Mouse (Mus musculus) heart, postnatal 25 days (tissue): ENCODE measurements around the gene Olfr30. TPM values are rescaled to one million over a fixed set of nuclear protein-coding genes. Genes with fewer than 3 reads are reported as not detected.
A peak's percentile ranks its signal among the peaks of the same experiment; 100 is the strongest.
"Not testable (repeated sequence)": the region's sequence is repeated elsewhere in the genome, so short reads cannot be mapped to it uniquely, and the experiment has no call there.

ENCODE experiments used
- DNase-seq: peaks from one replicate; pipeline ENCODE4 v3.0.0; 2022; ENCODE audit warnings: low spot score
- intact Hi-C: fragments of 180-260 bp; cut with DNase I; formaldehyde crosslinking; loops from one replicate; pipeline ENCODE4 v1.15.1; 2025
- total RNA-seq, 2 experiments: library from RNA; stranded (reverse); gene quantifications; 2 replicates each; pipeline ENCODE4 v1.2.3; 2021

Olfr30 gene
- not detected for total RNA-seq

- no peak for DNase-seq
- intact Hi-C loops = no loop called here
Measured at GRCm38 (mm10) chr11:58462170-58462569, at the start of gene Olfr30. TSS of gene Olfr30 (minus strand) at chr11:58462270.

DNA sequence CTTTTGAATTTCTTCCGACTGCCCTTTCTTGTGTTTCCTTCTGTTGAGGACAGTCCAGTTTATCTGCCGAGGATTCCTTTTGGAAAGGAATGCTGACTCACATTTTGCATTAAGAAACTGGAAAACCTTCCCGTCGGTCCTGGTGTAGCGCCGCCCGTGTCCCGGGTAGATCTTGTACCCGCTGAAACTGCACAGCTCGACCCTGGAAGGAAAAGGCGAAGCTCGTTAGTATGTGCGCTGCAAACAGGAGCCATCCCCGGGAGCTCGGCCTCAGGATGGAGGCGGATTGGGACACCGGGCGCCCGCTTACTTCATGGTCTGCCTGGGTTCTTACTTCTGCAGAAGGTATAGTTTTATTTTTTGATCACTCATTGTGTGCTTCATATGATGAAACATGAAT is 47.0 kb upstream of the Olfr30 start:
- DNase-seq, intact Hi-C loops: not testable (repeated sequence)

DNA sequence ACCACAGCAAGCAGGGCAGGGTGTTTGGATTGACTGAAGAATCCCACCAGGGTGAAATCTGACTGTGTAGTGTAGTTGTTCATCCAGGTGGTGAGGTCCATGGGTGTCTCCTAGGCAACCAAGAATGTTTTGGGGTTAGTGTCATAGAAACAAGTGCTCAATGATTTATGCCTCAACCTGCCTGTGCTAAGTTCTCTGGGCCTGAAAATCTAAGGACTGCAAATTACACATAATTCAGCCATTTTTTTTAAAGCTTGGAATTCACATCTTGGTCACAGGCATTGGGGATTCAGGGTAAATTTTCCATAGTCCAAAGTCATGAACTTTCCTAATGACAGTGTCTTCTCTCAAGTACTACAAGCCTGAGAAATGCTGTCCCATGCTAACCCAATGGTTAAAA is 40.4 kb upstream of the Olfr30 start, which contains the start of gene Olfr331:
Gene Olfr331, minus strand, starts transcription at position 101 of the 400 bp plus-strand sequence.
- DNase-seq = not testable (repeated sequence)
- intact Hi-C loops = loop anchor here (5.0 kb wide), 2 partner anchors 135 to 200 kb away; no protein-coding TSS in a partner anchor

DNA sequence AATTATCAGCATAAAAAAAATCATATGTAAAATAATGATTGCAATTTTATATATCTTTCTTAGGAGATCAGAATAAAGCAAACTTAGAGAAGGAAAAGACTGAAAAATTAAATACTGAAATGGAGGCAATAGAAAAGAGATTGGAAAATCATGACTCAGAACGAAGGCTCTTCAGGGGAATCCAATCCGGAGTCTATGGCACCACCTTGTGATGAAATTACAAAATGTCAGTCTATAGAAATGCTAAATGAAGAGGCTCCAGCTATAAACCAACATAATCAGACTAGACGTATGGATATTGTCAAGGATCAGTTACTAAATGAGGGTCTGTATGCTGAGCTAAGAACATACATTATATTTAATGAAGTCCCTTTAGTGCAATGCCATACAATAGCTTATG is 37.2 kb upstream of the Olfr30 start:
- no peak for DNase-seq
- intact Hi-C loops = no loop called here

DNA sequence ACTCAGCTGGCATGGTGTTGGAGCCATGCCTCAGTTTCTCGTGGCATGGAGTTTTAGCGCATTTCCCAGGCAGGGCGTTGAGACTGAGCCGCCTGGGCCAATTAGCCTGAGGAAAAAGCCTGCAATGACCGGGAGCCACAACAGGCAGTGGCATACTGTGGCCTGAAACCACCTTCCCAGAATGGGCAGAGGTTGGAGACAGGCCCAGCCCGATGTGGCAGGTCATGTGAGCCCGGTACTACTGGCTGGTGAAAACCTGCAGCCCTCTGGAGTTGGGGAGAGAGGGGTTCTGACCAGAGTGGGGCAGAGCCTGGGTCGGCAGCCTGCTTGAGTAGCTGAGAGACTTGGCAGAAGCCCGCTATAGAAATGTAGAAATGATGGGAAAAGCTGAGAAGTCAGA is 36.7 kb upstream of the Olfr30 start:
- intact Hi-C loops = no loop called here
- peak; percentile 7 for DNase-seq

DNA sequence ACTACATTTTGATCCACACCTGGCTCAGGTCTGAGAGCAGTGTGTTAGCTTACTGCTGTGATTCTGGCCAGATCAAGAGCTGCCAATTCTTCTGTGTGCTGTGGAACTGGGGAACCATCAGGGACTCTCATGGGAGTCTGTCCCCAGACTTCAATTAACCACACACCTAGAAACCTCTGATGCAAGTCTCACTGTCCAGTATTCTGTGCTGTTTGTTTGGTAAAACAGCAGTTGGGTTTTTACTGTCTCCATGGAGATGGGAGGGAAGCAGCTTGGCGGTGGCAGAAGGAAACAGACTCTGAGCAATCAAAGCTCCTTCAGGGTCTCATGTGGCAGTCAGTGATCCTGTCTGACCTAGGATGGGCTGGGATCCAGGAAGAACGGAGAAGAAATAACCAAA is 30.4 kb upstream of the Olfr30 start, which contains the start of gene Olfr332:
Gene Olfr332, minus strand, starts transcription at position 101 of the 400 bp plus-strand sequence.
- no peak for DNase-seq
- intact Hi-C loops = no loop called here

DNA sequence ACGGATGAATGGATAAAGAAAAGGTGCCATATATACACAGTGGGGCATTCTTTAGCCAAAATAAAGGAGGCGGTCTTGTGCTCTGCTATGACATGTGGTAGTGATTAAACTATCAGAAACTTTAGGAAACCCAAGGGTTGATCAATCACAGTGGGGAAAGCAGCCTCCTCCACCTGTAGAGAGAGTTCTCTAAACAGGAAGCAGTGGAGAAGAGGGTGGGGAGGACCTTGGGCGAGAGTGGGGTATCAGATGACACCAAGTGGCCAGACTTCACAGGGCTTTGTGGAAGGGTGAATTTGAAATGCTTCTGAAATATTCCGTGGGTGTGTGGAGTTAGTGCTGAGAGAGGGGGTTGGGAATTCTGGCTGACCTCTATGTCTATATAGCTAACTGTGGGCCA is 8.5 kb downstream of the Olfr30 start:
- intact Hi-C loops = no loop called here
- DNase-seq = no peak

GRCm38 (mm10) chr11:58452759-58453158 is 9.3 kb downstream of the Olfr30 start, which contains the start of gene Lypd9:
TSS of gene Lypd9 (minus strand) at chr11:58452923.
- DNase-seq = no peak
- intact Hi-C loops = no loop called here

GRCm38 (mm10) chr11:58437866-58438265 is 24.2 kb downstream of the Olfr30 start:
- intact Hi-C loops = no loop called here
- no peak for DNase-seq

- intact Hi-C loops = no loop called here
- no peak for DNase-seq
Measured at GRCm38 (mm10) chr11:58432259-58432658, 29.8 kb downstream of the Olfr30 start, which contains the start of gene Gm12253. TSS of gene Gm12253 (plus strand) at chr11:58432559.

DNA sequence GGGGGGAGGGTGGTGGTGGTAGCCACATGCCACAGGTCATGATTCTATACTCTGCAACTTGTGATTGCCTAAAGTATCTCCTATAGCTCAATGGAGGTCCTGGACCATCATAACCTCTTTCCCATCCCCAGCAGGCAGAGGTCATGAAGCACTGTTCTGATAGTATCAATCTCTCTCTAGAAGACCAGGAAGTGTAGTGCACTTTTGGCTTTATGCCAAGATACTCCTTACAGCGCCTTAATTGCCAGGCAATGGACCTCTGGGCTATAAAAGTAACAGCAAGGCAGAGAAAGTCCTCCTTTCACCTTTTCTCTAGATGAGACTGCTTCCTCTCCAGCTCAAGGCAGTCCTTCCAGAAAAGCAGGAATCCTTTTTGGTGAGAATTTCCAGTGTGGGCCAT is 41.3 kb downstream of the Olfr30 start, which contains the start of gene 1810065E05Rik:
Gene 1810065E05Rik, plus strand, starts transcription at position 297 of the 400 bp plus-strand sequence.
- intact Hi-C loops = no loop called here
- DNase-seq = no peak

DNA sequence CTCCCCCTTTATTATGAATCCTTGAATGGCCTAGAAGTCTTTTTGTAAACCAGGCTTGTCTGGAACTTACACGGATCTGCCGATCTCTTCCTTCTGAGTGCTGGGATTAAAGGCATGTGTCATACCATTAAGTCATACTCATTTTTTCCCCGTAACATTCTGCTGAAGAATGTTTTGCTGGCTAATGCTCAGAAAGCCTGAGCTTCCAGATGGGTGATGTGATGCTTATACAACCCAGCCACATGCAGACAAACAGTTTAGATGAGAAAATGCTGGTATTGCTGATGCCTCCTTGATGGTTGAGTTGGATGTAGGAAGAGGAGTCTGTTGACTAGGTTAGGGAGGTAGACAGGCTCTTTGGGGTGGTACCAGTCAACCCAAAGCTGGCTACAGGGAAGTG is 43.7 kb downstream of the Olfr30 start:
- intact Hi-C loops = no loop called here
- no peak for DNase-seq

DNA sequence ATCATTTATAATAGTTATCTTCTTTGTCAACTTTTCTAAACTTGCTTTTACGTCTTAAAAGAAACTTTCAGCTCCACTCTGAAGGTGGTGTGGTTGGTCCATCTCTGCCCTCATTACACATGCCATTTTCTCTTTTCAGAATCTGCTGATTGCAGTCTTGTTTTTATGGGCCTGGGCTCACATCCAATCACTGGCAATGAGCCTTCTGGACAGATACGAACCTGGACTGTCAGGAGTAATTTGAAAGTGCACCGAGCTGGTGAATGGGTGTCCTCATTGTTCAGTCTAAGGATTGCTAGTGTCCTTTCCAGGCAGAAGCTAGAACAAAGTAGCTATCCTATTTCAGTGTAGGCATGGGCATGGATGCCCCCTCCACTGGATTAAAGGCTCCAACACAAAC is 54.0 kb downstream of the Olfr30 start:
- no peak for DNase-seq
- intact Hi-C loops = no loop called here

Other genes starting within 250 kb of the Olfr30 start
- not detected for gene 4930438A08Rik, start 187.5 kb downstream of the Olfr30 start, total RNA-seq
- 1 to 10 TPM; 3.7 to 4.1 TPM for gene Zfp692, start 155.2 kb downstream of the Olfr30 start, total RNA-seq
- 10 to 100 TPM; 42.9 to 43.5 TPM for gene Zfp672, start 131.9 kb downstream of the Olfr30 start, total RNA-seq
- gene Sh3bp5l, start 131.5 kb downstream of the Olfr30 start, total RNA-seq = 10 to 100 TPM; 33.7 to 35.1 TPM
- under 1 TPM in 1 of 2 experiments, not detected in 1; 0.31 TPM for gene Lypd8, start 83.2 kb downstream of the Olfr30 start, total RNA-seq
- not detected for gene 1810065E05Rik, start 41.2 kb downstream of the Olfr30 start, total RNA-seq
- gene Gm12253, start 29.7 kb downstream of the Olfr30 start, total RNA-seq = not detected
- gene Lypd9, start 9.3 kb downstream of the Olfr30 start, total RNA-seq = not detected
- not detected for gene Olfr332, start 30.3 kb upstream of the Olfr30 start, total RNA-seq
- not detected for gene Olfr331, start 40.3 kb upstream of the Olfr30 start, total RNA-seq
- gene Olfr330, start 72.6 kb upstream of the Olfr30 start, total RNA-seq = not detected
- not detected for gene Olfr329-ps, start 84.2 kb upstream of the Olfr30 start, total RNA-seq
- gene Olfr328, start 93.4 kb upstream of the Olfr30 start, total RNA-seq = not detected
- gene Olfr224, start 108.3 kb upstream of the Olfr30 start, total RNA-seq = not detected
- not detected for gene Olfr325, start 115.5 kb upstream of the Olfr30 start, total RNA-seq
- gene Olfr324, start 132.8 kb upstream of the Olfr30 start, total RNA-seq = not detected
- 10 to 100 TPM in 1 of 2 experiments, 1 to 10 TPM in 1; 8.1 to 18.7 TPM for gene 2210407C18Rik, start 153.8 kb upstream of the Olfr30 start, total RNA-seq
- gene Olfr323, start 168.2 kb upstream of the Olfr30 start, total RNA-seq = not detected
- under 1 TPM in 1 of 2 experiments, not detected in 1; 0.10 TPM for gene Trim58, start 178.2 kb upstream of the Olfr30 start, total RNA-seq
- gene Olfr322, start 196.5 kb upstream of the Olfr30 start, total RNA-seq = not detected
- not detected for gene Olfr320, start 218.8 kb upstream of the Olfr30 start, total RNA-seq
- not detected for gene Olfr319, start 236.9 kb upstream of the Olfr30 start, total RNA-seq